Mouse (Mus musculus) kidney, postnatal 0 days (tissue): ENCODE results near the gene A930004D18Rik. TPM values are rescaled to one million over a fixed set of nuclear protein-coding genes. Genes with fewer than 3 reads are reported as not detected.
A peak's percentile ranks its signal among the peaks of the same experiment; 100 is the strongest.

Experiments used
- ATAC-seq: fragments of 200-750 bp; cut with Nextera tagmentation; replicated peaks from 2 replicates; pipeline ENCODE4 v1.8.0; 2017; ENCODE audit warnings: low read depth, moderate number of reproducible peaks, moderate TSS enrichment, moderate library complexity; ENCODE audit not compliant: low FRiP score
- DNase-seq: peaks from one replicate; pipeline ENCODE4 v3.0.0-alpha.2; 2016; ENCODE audit warnings: low spot score
- H3K27ac ChIP-seq: fragments of 300-500 bp; sonication (generic); 2 replicates; pipeline ENCODE4 v1.5.1; 2014; ENCODE audit warnings: mild to moderate bottlenecking
- H3K27me3 ChIP-seq: fragments of 300-500 bp; sonication (generic); 2 replicates; pipeline ENCODE4 v1.6.1; 2014; ENCODE audit warnings: low read length, mixed read lengths; ENCODE audit not compliant: insufficient read depth
- H3K36me3 ChIP-seq: fragments of 300-500 bp; sonication (generic); 2 replicates; pipeline ENCODE4 v1.6.1; 2014; ENCODE audit warnings: low read length, mixed read lengths; ENCODE audit not compliant: insufficient read depth
- H3K4me1 ChIP-seq: fragments of 300-500 bp; sonication (generic); replicated peaks from 2 replicates; pipeline ENCODE4 v1.6.1; 2014; ENCODE audit warnings: antibody characterized with exemption, low read length, mixed read lengths; ENCODE audit not compliant: insufficient read depth
- H3K4me2 ChIP-seq: fragments of 300-500 bp; sonication (generic); 2 replicates; pipeline ENCODE4 v1.6.1; 2014; ENCODE audit warnings: mild to moderate bottlenecking, low read length, moderate library complexity, mixed read lengths
- H3K4me3 ChIP-seq: fragments of 300-500 bp; sonication (generic); replicated peaks from 2 replicates; pipeline ENCODE4 v1.5.1; 2014; ENCODE audit warnings: low read depth, low read length
- H3K9ac ChIP-seq: fragments of 300-500 bp; sonication (generic); 2 replicates; pipeline ENCODE4 v1.6.1; 2014; ENCODE audit warnings: low read depth, low read length
- H3K9me3 ChIP-seq: fragments of 300-500 bp; sonication (generic); replicated peaks from 2 replicates; pipeline ENCODE4 v1.6.1; 2016; ENCODE audit warnings: low read length, inconsistent platforms, mixed read lengths
- CTCF ChIP-seq: IDR thresholded peaks from 2 replicates; pipeline ENCODE4 v1.5.1; 2016; ENCODE audit warnings: antibody characterized with exemption, low read depth, mild to moderate bottlenecking, moderate library complexity
- WGBS: fragments of 180-500 bp; shearing (Covaris S2); extraction: QIAGEN DNeasy Blood & Tissue Kit; methylation state at CpG from one replicate; pipeline ENCODE4 v1.1.7; 2014; 5-methylcytosine and 5-hydroxymethylcytosine counted together
- polyA plus RNA-seq: library from polyadenylated mRNA; unstranded; fragments of >200 nt; fragmentation: Nextera tagmentation; extraction: Ambion mirVana; gene quantifications from 2 replicates; pipeline ENCODE4 v1.2.1, GENCODE M21; 2015

Gene A930004D18Rik
- polyA plus RNA-seq, 1 experiment from 2014 or later = 14.9 TPM

- DNase-seq (peak; percentile 80), ATAC-seq (peak; percentile 72)
- Histone ChIP-seq H3K36me3 (no peaks in the 10 kb centered on the region), H3K4me3 (peak overlapping the region; percentile 94), H3K27ac (peak overlapping the region; percentile 100), H3K9ac (peak overlapping the region; percentile 98), H3K27me3 (no peaks in the 10 kb centered on the region), H3K4me1 (peaks cover 6% of the 10 kb centered on the region; the same call in 1 of the 2 replicates), H3K9me3 (no peaks in the 10 kb centered on the region), H3K4me2 (peak overlapping the region; percentile 83)
- no peak for TF ChIP-seq CTCF
- under 1% methylated on average over 56 of the region's 85 CpGs for WGBS
These were observed 27.6 kb upstream of the A930004D18Rik start for GRCm38 (mm10) chr2:18064941-18065707.

DNA sequence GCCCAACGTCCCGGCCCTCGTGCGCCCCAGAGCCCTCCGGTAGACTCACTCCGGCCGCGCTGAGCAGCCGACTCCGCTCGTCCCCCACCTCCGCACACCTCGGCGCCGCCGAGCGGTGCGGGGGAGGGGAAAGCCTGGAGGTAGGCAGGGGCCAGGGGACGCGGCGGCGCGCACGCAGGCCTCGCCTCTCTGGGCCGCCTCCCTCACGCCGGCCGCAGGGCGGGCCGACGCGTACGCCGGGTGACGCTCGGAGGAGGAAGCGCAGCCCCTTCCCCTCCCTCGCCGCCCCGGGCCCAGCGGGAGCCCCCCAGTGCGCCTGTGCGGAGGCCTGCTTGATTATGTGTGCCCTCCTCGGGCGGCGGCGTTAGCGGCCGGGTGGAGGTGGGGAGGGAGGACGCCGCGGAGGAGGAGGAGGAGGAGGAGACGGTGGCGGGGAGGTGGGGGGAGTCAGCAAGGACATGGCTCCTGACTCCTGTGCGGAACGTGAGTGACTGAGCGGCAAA is 26.9 kb upstream of the A930004D18Rik start:
- H3K9me3 ChIP-seq = no peaks in the 10 kb centered on the region
- WGBS = under 1% methylated on average over 26 of the region's 58 CpGs
- ATAC-seq = peak; percentile 95

DNA sequence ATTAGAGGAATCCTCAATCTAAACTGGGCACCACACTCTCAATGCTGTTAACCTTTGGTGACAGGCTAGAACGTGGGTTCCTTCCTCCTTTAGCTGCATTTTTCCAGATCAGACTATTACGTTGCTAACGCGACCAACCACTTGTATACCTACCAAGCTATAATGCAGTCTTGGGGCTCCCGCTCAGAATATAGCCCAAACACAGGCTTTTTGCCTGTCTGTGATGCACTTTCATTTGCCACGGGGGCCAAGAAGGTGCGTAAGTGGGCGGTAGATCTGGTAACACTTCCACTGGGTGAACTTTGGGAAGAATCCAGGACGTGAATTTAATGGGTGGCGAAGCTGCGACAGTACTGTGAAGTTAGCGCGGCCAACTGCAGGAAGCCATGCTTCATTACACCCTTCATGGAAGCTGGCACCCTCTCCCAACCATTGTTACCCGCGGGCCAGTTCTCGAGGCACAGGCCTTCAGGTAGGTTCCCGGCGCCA is 26.3 kb upstream of the A930004D18Rik start:
- TF ChIP-seq CTCF = no peak; the same call in 1 of the 2 replicates
- WGBS = under 1% methylated on average over 18 of the region's 18 CpGs
- peak; percentile 86 for DNase-seq

More for the DNA sequence above, 26.9 kb upstream of the A930004D18Rik start:
- Histone ChIP-seq H3K27ac (peak overlapping the region; percentile 100), H3K27me3 (no peaks in the 10 kb centered on the region), H3K4me1 (peaks cover 6% of the 10 kb centered on the region; the same call in 1 of the 2 replicates), H3K4me3 (peak overlapping the region; percentile 94), H3K36me3 (no peaks in the 10 kb centered on the region), H3K9ac (peak overlapping the region; percentile 98), H3K4me2 (peak overlapping the region; percentile 83)
- no peak for TF ChIP-seq CTCF
- DNase-seq = peak; percentile 95

DNA sequence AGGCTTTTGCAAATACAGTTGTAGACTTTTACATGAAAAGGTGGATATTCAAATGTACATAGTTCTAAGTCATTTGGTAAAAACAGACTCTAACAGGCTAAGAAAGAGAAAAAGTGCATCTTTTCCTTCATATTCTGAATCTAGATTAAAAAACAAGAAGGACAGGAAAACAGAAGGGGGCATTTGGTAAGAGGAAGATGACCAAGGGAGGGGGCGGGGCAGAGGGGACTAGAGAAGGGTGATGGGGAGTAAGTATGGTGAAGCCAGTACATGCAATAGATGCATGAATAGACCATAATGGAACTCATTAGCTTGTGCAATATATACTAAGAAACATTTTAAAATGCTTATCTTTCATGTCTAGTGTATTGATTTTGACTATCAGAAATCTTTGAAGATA is 22.9 kb upstream of the A930004D18Rik start:
- WGBS = 94% methylated on average over 1 of the region's 1 CpGs

More for the DNA sequence above, 26.3 kb upstream of the A930004D18Rik start:
- H3K9ac ChIP-seq = peak overlapping the region; percentile 98
- peaks cover 6% of the 10 kb centered on the region; the same call in 1 of the 2 replicates for H3K4me1 ChIP-seq
- H3K27me3 ChIP-seq = no peaks in the 10 kb centered on the region
- H3K27ac ChIP-seq = peak overlapping the region; percentile 100
- no peaks in the 10 kb centered on the region for H3K9me3 ChIP-seq
- peak overlapping the region; percentile 83 for H3K4me2 ChIP-seq
- H3K36me3 ChIP-seq = no peaks in the 10 kb centered on the region
- peak; percentile 60 for ATAC-seq
- peak overlapping the region; percentile 94 for H3K4me3 ChIP-seq

GRCm38 (mm10) chr2:18059891-18060290 is 22.4 kb upstream of the A930004D18Rik start:
- no peak overlapping the region for H3K9ac ChIP-seq
- no peak for TF ChIP-seq CTCF
- H3K9me3 ChIP-seq = no peaks in the 10 kb centered on the region
- no peak for DNase-seq
- no peaks in the 10 kb centered on the region for H3K36me3 ChIP-seq
- ATAC-seq = no peak
- WGBS = 95% methylated on average over 1 of the region's 1 CpGs
- no peak overlapping the region for H3K4me2 ChIP-seq
- H3K4me1 ChIP-seq = no peaks in the 10 kb centered on the region
- no peaks in the 10 kb centered on the region for H3K27me3 ChIP-seq
- no peak overlapping the region for H3K4me3 ChIP-seq
- no peak overlapping the region for H3K27ac ChIP-seq

More for the DNA sequence above, 22.9 kb upstream of the A930004D18Rik start:
- TF ChIP-seq CTCF = no peak
- H3K9me3 ChIP-seq = no peaks in the 10 kb centered on the region
- no peak for ATAC-seq
- no peak for DNase-seq
- no peaks in the 10 kb centered on the region for H3K4me1 ChIP-seq
- H3K27ac ChIP-seq = no peak overlapping the region
- H3K27me3 ChIP-seq = no peaks in the 10 kb centered on the region
- H3K4me3 ChIP-seq = no peak overlapping the region
- H3K9ac ChIP-seq = no peak overlapping the region
- no peak overlapping the region for H3K4me2 ChIP-seq
- no peaks in the 10 kb centered on the region for H3K36me3 ChIP-seq

DNA sequence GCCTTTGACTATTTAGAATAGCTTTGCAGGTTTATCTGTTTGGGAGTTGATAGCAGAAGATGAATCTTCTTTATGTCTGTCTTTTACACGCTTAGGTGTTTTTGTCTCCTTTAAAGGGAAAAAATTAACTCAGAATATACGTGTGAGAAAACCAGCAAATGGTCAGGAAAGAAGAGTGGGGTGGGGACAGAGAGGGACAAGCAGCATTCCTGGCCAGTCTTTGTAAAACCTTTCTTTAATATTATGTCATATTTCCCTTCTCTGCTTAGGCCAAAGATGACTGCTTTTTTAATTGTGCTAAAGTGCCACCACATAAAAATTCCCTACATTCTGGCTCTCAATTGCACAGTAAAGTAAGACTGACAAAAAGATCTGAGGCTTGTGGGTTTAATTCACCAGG is 21.5 kb upstream of the A930004D18Rik start:
- H3K4me2 ChIP-seq = no peak overlapping the region
- TF ChIP-seq CTCF = no peak
- no peak for DNase-seq

More for the DNA sequence above, 21.5 kb upstream of the A930004D18Rik start:
- Histone ChIP-seq H3K4me1 (0 out of 2 replicates have a peak, but pooled peaks cover under 1% of the 10 kb centered on the region), H3K9me3 (no peaks in the 10 kb centered on the region), H3K36me3 (no peaks in the 10 kb centered on the region), H3K4me3 (no peak overlapping the region), H3K9ac (no peak overlapping the region), H3K27ac (no peak overlapping the region), H3K27me3 (no peaks in the 10 kb centered on the region)
- 61% methylated on average over 2 of the region's 2 CpGs for WGBS
- ATAC-seq = no peak
